Mouse (Mus musculus) heart, embryonic 11.5 days (tissue): Measurements from ENCODE around the gene Chek2. TPM values are rescaled to one million over a fixed set of nuclear protein-coding genes. Genes with fewer than 3 reads are reported as not detected.

Source experiments
- polyA plus RNA-seq: library from polyadenylated mRNA; unstranded; fragments of >200 nt; fragmentation: Nextera tagmentation; extraction: Ambion mirVana; gene quantifications from 2 replicates; pipeline ENCODE4 v1.2.1, GENCODE M21; 2014

Gene Chek2
- polyA plus RNA-seq, 1 experiment from 2014 or later, result 27.1 TPM

Other genes starting within 250 kb of the Chek2 start
- gene Noc4l, start 186.6 kb upstream of the Chek2 start, polyA plus RNA-seq, result 35.8 and 41.7 TPM in 2 replicates
- 18.0 and 22.0 TPM in 2 replicates for gene Ddx51, start 186.5 kb upstream of the Chek2 start, polyA plus RNA-seq
- 29.2 and 30.4 TPM in 2 replicates for gene Ep400, start 69.3 kb upstream of the Chek2 start, polyA plus RNA-seq
- gene Pus1, start 59.3 kb upstream of the Chek2 start, polyA plus RNA-seq, result 19.6 and 23.2 TPM in 2 replicates
- gene Ulk1, start 29.9 kb upstream of the Chek2 start, polyA plus RNA-seq, result 17.1 and 18.7 TPM in 2 replicates
- 30.2 and 32.6 TPM in 2 replicates for gene Hscb, start 202 bp upstream of the Chek2 start, polyA plus RNA-seq
- 8.1 and 9.4 TPM in 2 replicates for gene Ttc28, start 39.8 kb downstream of the Chek2 start, polyA plus RNA-seq